Mouse (Mus musculus) limb, embryonic 10.5 days (tissue): ENCODE results near the gene Miip. TPM values are rescaled to one million over a fixed set of nuclear protein-coding genes. Genes with fewer than 3 reads are reported as not detected.

ENCODE experiments used
- polyA plus RNA-seq: library from polyadenylated mRNA; unstranded; fragments of >200 nt; fragmentation: Nextera tagmentation; extraction: Ambion mirVana; gene quantifications from 2 replicates; pipeline ENCODE4 v1.2.1, GENCODE M21; 2016

Gene Miip
- polyA plus RNA-seq, 1 experiment from 2014 or later = 64.2 TPM

Other genes starting within 250 kb of the Miip start
- 3.3 and 3.7 TPM in 2 replicates for gene Zfp979, start 226.3 kb downstream of the Miip start, polyA plus RNA-seq
- not detected in 2 replicates for gene Zfp534, start 166.3 kb downstream of the Miip start, polyA plus RNA-seq
- gene Zfp984, start 59.0 kb downstream of the Miip start, polyA plus RNA-seq = 9.0 and 9.3 TPM in 2 replicates
- 5.2 and 5.4 TPM in 2 replicates for gene Zfp933, start 20.4 kb downstream of the Miip start, polyA plus RNA-seq
- gene Fv1, start 163 bp upstream of the Miip start, polyA plus RNA-seq = 13.5 and 13.7 TPM in 2 replicates
- gene Mfn2, start 35.9 kb upstream of the Miip start, polyA plus RNA-seq = 29.7 and 31.5 TPM in 2 replicates
- 29.1 and 31.5 TPM in 2 replicates for gene Plod1, start 68.0 kb upstream of the Miip start, polyA plus RNA-seq
- gene 2510039O18Rik, start 72.1 kb upstream of the Miip start, polyA plus RNA-seq = 13.3 and 13.5 TPM in 2 replicates
- gene Nppb, start 117.0 kb upstream of the Miip start, polyA plus RNA-seq = not detected in 2 replicates
- gene Nppa, start 131.9 kb upstream of the Miip start, polyA plus RNA-seq = 2.2 and 7.7 TPM in 2 replicates
- 6.3 and 9.1 TPM in 2 replicates for gene Clcn6, start 170.0 kb upstream of the Miip start, polyA plus RNA-seq
- 23.3 and 25.8 TPM in 2 replicates for gene Mthfr, start 170.3 kb upstream of the Miip start, polyA plus RNA-seq
- gene Agtrap, start 219.2 kb upstream of the Miip start, polyA plus RNA-seq = 13.1 and 14.1 TPM in 2 replicates